Mouse (Mus musculus) inflammation-experienced regulatory T-cells (primary cell): Measurements from ENCODE around the gene Iltifb. TPM values are rescaled to one million over a fixed set of nuclear protein-coding genes. Genes with fewer than 3 reads are reported as not detected.

ENCODE experiments used
- polyA plus RNA-seq, 2 experiments: library from polyadenylated mRNA; unstranded; fragments of 100-300 nt; shearing (Covaris generic); gene quantifications; one replicate each; pipeline ENCODE4 v1.2.1; 2017

Gene Iltifb
- under 1 TPM in 1 of 2 experiments, not detected in 1; 0.93 TPM for polyA plus RNA-seq

GRCm38 (mm10) chr10:118294938-118295337, at the start of gene Iltifb:
TSS of gene Iltifb (minus strand) at chr10:118295038.

GRCm38 (mm10) chr10:118343155-118343554, 48.3 kb upstream of the Iltifb start, which contains the start of gene Gm9046:
TSS of gene Gm9046 (minus strand) at chr10:118343255.

GRCm38 (mm10) chr10:118337731-118338130, 42.9 kb upstream of the Iltifb start, which contains the start of gene Gm9045:
TSS of gene Gm9045 (minus strand) at chr10:118337831.

GRCm38 (mm10) chr10:118332308-118332707, 37.5 kb upstream of the Iltifb start, which contains the start of gene Gm9044:
TSS of gene Gm9044 (minus strand) at chr10:118332408.

GRCm38 (mm10) chr10:118326869-118327268, 32.0 kb upstream of the Iltifb start, which contains the start of gene Gm9040:
TSS of gene Gm9040 (minus strand) at chr10:118326969.

GRCm38 (mm10) chr10:118258388-118258787, 36.5 kb downstream of the Iltifb start, which contains the start of gene Gm32802:
TSS of gene Gm32802 (plus strand) at chr10:118258688.

GRCm38 (mm10) chr10:118240680-118241079, 54.2 kb downstream of the Iltifb start, which contains the start of gene Gm32717:
TSS of gene Gm32717 (minus strand) at chr10:118240780.

Other genes with a start within 250 kb of the Iltifb start
- 10 to 100 TPM in 1 of 2 experiments, 1 to 10 TPM in 1; 7.0 to 10.6 TPM for gene Mdm1, start 153.2 kb downstream of the Iltifb start, polyA plus RNA-seq
- gene Il22, start 90.1 kb downstream of the Iltifb start, polyA plus RNA-seq, result not detected
- not detected for gene Gm32717, start 54.3 kb downstream of the Iltifb start, polyA plus RNA-seq
- gene Gm32802, start 36.4 kb downstream of the Iltifb start, polyA plus RNA-seq, result not detected
- not detected for gene Gm9040, start 31.9 kb upstream of the Iltifb start, polyA plus RNA-seq
- not detected for gene Gm9044, start 37.4 kb upstream of the Iltifb start, polyA plus RNA-seq
- gene Gm9045, start 42.8 kb upstream of the Iltifb start, polyA plus RNA-seq, result under 1 TPM; 0.11 to 0.24 TPM
- not detected for gene Gm9046, start 48.2 kb upstream of the Iltifb start, polyA plus RNA-seq
- not detected for gene Gm9048, start 53.6 kb upstream of the Iltifb start, polyA plus RNA-seq
- gene Gm9049, start 59.1 kb upstream of the Iltifb start, polyA plus RNA-seq, result under 1 TPM; 0.11 to 0.24 TPM
- 10 to 100 TPM; 17.2 to 28.6 TPM for gene Ifng, start 146.0 kb upstream of the Iltifb start, polyA plus RNA-seq